Mouse (Mus musculus) olfactory bulb, adult 2 months (tissue): ENCODE data around the gene Eaf2.

Source experiments
- CTCF ChIP-seq: fragments of 200-500 bp; IDR thresholded peaks from 2 replicates; pipeline ENCODE4 v1.5.1; 2012; ENCODE audit warnings: low read depth, mild to moderate bottlenecking, low read length, moderate library complexity; ENCODE audit not compliant: insufficient read depth
- POLR2A ChIP-seq: fragments of 200-500 bp; IDR thresholded peaks from 2 replicates; pipeline ENCODE4 v1.6.1; 2012; ENCODE audit warnings: mild to moderate bottlenecking, low read depth, low read length, moderate library complexity; ENCODE audit not compliant: insufficient read depth

- TF ChIP-seq POLR2A = no peak
- TF ChIP-seq CTCF = no peak
Measured at GRCm38 (mm10) chr16:36775658-36776057, 99.1 kb downstream of the Eaf2 start.
